Mouse (Mus musculus) MEL (cell line): ENCODE data around the gene Olfr1195. TPM values are rescaled to one million over a fixed set of nuclear protein-coding genes. Genes with fewer than 3 reads are reported as not detected.
"Not testable (repeated sequence)": the region's sequence is repeated elsewhere in the genome, so short reads cannot be mapped to it uniquely, and the experiment has no call there.

Experiments
- DNase-seq: peaks from one replicate; pipeline ENCODE4 v3.0.0; 2011; ENCODE audit warnings: low read depth, low spot score
- H3K27ac ChIP-seq: 2 replicates; pipeline ENCODE4 v1.5.1; 2012; ENCODE audit warnings: low read depth, mild to moderate bottlenecking, control low read depth, low read length, moderate library complexity; ENCODE audit not compliant: control insufficient read depth
- H3K27me3 ChIP-seq, 2 experiments: fragments of 150-350 bp in 1 of 2; sonication (generic) in 1 of 2; 2 replicates each; pipeline ENCODE4 v1.6.1; 2012; ENCODE audit warnings: low read length in 2 of 2, mild to moderate bottlenecking in 2 of 2, improper control_type of control experiment in 1 of 2, moderate library complexity in 1 of 2; ENCODE audit not compliant: insufficient read depth in 2 of 2, control insufficient read depth in 1 of 2
- H3K36me3 ChIP-seq, 2 experiments: 2 replicates each; pipeline ENCODE4 v1.6.1; 2012 to 2014; ENCODE audit warnings: low read length in 2 of 2, improper control_type of control experiment in 1 of 2, inconsistent platforms in 1 of 2, mild to moderate bottlenecking in 1 of 2; ENCODE audit not compliant: insufficient read depth in 2 of 2, control insufficient read depth in 1 of 2
- H3K4me1 ChIP-seq, 2 experiments: fragments of 150-350 bp in 1 of 2; sonication (generic) in 1 of 2; 2 replicates each; pipeline ENCODE4 v1.6.1; 2012; ENCODE audit warnings: low read length in 2 of 2, improper control_type of control experiment in 1 of 2, mild to moderate bottlenecking in 1 of 2; ENCODE audit not compliant: insufficient read depth in 2 of 2, control insufficient read depth in 1 of 2
- H3K4me3 ChIP-seq, 2 experiments: fragments of 150-350 bp in 1 of 2; sonication (generic) in 1 of 2; 2 replicates each; pipeline ENCODE4 v1.5.1; 2012; ENCODE audit warnings: low read depth in 2 of 2, low read length in 2 of 2, mild to moderate bottlenecking in 2 of 2, moderate library complexity in 2 of 2, control low read depth in 1 of 2, improper control_type of control experiment in 1 of 2; ENCODE audit not compliant: control insufficient read depth in 1 of 2, insufficient read depth in 1 of 2
- H3K79me2 ChIP-seq: 2 replicates; pipeline ENCODE4 v1.6.1; 2012; ENCODE audit warnings: mild to moderate bottlenecking, low read length, moderate library complexity; ENCODE audit not compliant: control insufficient read depth, poor library complexity, insufficient read depth
- H3K9ac ChIP-seq: 2 replicates; pipeline ENCODE4 v1.6.1; 2012; ENCODE audit warnings: low read depth, mild to moderate bottlenecking, control low read depth, low read length, moderate library complexity; ENCODE audit not compliant: control insufficient read depth, poor library complexity, severe bottlenecking
- H3K9me3 ChIP-seq: fragments of 150-350 bp; sonication (generic); replicated peaks from 2 replicates; pipeline ENCODE4 v1.6.1; 2012; ENCODE audit warnings: mild to moderate bottlenecking, low read length, improper control_type of control experiment, moderate library complexity; ENCODE audit not compliant: insufficient read depth
- CTCF ChIP-seq, 3 experiments: IDR thresholded peaks in 2 of 3; conservative IDR thresholded peaks in 1 of 3; 2 replicates each; pipeline ENCODE4 v1.5.1; 2011 to 2012; ENCODE audit warnings: low read length in 3 of 3, low read depth in 2 of 3, mild to moderate bottlenecking in 2 of 3, improper control_type of control experiment in 1 of 3, inconsistent platforms in 1 of 3, mixed read lengths in 1 of 3, moderate library complexity in 1 of 3; ENCODE audit not compliant: control insufficient read depth in 1 of 3, insufficient read depth in 1 of 3, poor library complexity in 1 of 3, severe bottlenecking in 1 of 3
- E2F4 ChIP-seq: IDR thresholded peaks from 2 replicates; pipeline ENCODE4 v1.6.1; 2011; ENCODE audit warnings: low read depth, low read length, improper control_type of control experiment, borderline replicate concordance
- GABPA ChIP-seq: IDR thresholded peaks from 2 replicates; pipeline ENCODE4 v1.6.1; 2012; ENCODE audit warnings: low read depth, mild to moderate bottlenecking, inconsistent platforms, low read length, improper control_type of control experiment, moderate library complexity
- HCFC1 ChIP-seq: IDR thresholded peaks from 2 replicates; pipeline ENCODE4 v1.6.1; 2012; ENCODE audit warnings: low read depth, mild to moderate bottlenecking, inconsistent platforms, low read length, improper control_type of control experiment, moderate library complexity
- MAX ChIP-seq: IDR thresholded peaks from 2 replicates; pipeline ENCODE4 v1.6.1; 2011; ENCODE audit warnings: low read length, improper control_type of control experiment
- MAZ ChIP-seq: IDR thresholded peaks from 2 replicates; pipeline ENCODE4 v1.6.1; 2012; ENCODE audit warnings: low read depth, mild to moderate bottlenecking, inconsistent platforms, low read length, improper control_type of control experiment
- MXI1 ChIP-seq: IDR thresholded peaks from 2 replicates; pipeline ENCODE4 v1.6.1; 2011; ENCODE audit warnings: mild to moderate bottlenecking, low read depth, low read length, improper control_type of control experiment
- MYB ChIP-seq: IDR thresholded peaks from 2 replicates; pipeline ENCODE4 v1.6.1; 2011; ENCODE audit warnings: mild to moderate bottlenecking, low read depth, low read length, improper control_type of control experiment
- NELFE ChIP-seq: IDR thresholded peaks from 2 replicates; pipeline ENCODE4 v1.6.1; 2011; ENCODE audit warnings: low read depth, low read length, improper control_type of control experiment
- NRF1 ChIP-seq: IDR thresholded peaks from 2 replicates; pipeline ENCODE4 v1.6.1; 2014; ENCODE audit warnings: low read depth, mild to moderate bottlenecking, inconsistent platforms, low read length, improper control_type of control experiment, moderate library complexity; ENCODE audit not compliant: poor library complexity, insufficient read depth, severe bottlenecking
- SMC3 ChIP-seq: IDR thresholded peaks from 2 replicates; pipeline ENCODE4 v1.6.1; 2011; ENCODE audit warnings: low read depth, low read length, improper control_type of control experiment
- TCF12 ChIP-seq: IDR thresholded peaks from 2 replicates; pipeline ENCODE4 v1.6.1; 2014; ENCODE audit warnings: low read depth, mild to moderate bottlenecking, inconsistent platforms, low read length, improper control_type of control experiment, moderate library complexity
- UBTF ChIP-seq: IDR thresholded peaks from 2 replicates; pipeline ENCODE4 v1.6.1; 2012; ENCODE audit warnings: low read depth, mild to moderate bottlenecking, inconsistent platforms, low read length, improper control_type of control experiment, moderate library complexity, borderline replicate concordance; ENCODE audit not compliant: insufficient read depth
- USF1 ChIP-seq: IDR thresholded peaks from 2 replicates; pipeline ENCODE4 v1.6.1; 2014; ENCODE audit warnings: low read depth, mild to moderate bottlenecking, inconsistent platforms, low read length, improper control_type of control experiment, moderate library complexity
- USF2 ChIP-seq, 2 experiments: IDR thresholded peaks; 2 replicates each; pipeline ENCODE4 v1.6.1; 2011 to 2012; ENCODE audit warnings: improper control_type of control experiment in 2 of 2, low read length in 2 of 2, borderline replicate concordance in 1 of 2, inconsistent platforms in 1 of 2, low read depth in 1 of 2, mild to moderate bottlenecking in 1 of 2; ENCODE audit not compliant: insufficient read depth in 1 of 2
- ZC3H11A ChIP-seq: IDR thresholded peaks from 2 replicates; pipeline ENCODE4 v1.6.1; 2012; ENCODE audit warnings: low read depth, mild to moderate bottlenecking, inconsistent platforms, low read length, improper control_type of control experiment
- ZMIZ1 ChIP-seq: IDR thresholded peaks from 2 replicates; pipeline ENCODE4 v1.6.1; 2012; ENCODE audit warnings: low read depth, mild to moderate bottlenecking, inconsistent platforms, low read length, improper control_type of control experiment, moderate library complexity
- ZNF384 ChIP-seq: IDR thresholded peaks from 2 replicates; pipeline ENCODE4 v1.6.1; 2012; ENCODE audit warnings: low read depth, mild to moderate bottlenecking, inconsistent platforms, low read length, improper control_type of control experiment
- polyA plus RNA-seq, 2 experiments: library from polyadenylated mRNA; stranded (reverse) in 1 of 2; unstranded in 1 of 2; fragments of >175 nt in 1 of 2; fragments of >200 nt in 1 of 2; gene quantifications; 2 replicates each; pipeline versions ENCODE4 v1.2.1 to v1.2.4; 2012; ENCODE audit warnings: low replicate concordance in 2 of 2, low read depth in 1 of 2; ENCODE audit not compliant: insufficient read length in 2 of 2, insufficient read depth in 1 of 2, missing spikeins in 1 of 2
- total RNA-seq: library from RNA; depleted of rRNA; stranded (reverse); fragments of 300-350 nt; gene quantifications from 2 replicates; pipeline ENCODE4 v1.2.3, GENCODE M21; 2012

The Olfr1195 gene
- total and polyA plus RNA-seq, 3 experiments = not detected

DNA sequence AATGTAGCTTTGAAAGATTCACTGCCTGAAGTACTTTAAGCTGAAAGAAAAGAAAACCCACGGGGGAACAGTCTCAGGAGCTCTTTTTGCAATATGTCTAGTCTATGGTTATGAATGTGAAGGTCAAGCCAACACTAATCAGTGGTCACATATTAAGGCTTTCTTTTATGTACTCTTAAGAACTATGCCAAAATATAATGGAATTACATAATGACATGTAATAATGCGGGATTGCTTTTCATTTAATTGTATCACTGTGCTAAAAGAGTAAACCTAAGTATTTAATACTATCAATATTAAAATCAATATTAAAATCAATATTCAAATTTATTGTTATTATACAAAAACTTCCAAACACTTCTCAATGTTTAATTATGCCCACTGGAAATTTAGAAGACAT lies 15.5 kb upstream of the Olfr1195 start, which contains the start of gene Olfr1196:
Gene Olfr1196 (minus strand): TSS at position 101 of the 400 bp plus-strand sequence.
- H3K9ac ChIP-seq = no peak within 1 kb of the TSS
- no peaks in the 10 kb centered on the region for H3K4me1 ChIP-seq
- DNase-seq = no peak
- H3K4me3 ChIP-seq = no peak within 1 kb of the TSS
- H3K27ac ChIP-seq = no peak within 1 kb of the TSS
- no peaks in the 10 kb centered on the region for H3K27me3 ChIP-seq
- no peaks in the 10 kb centered on the region for H3K36me3 ChIP-seq
- H3K9me3 ChIP-seq = no peaks in the 10 kb centered on the region
- no peaks in the 10 kb centered on the region for H3K79me2 ChIP-seq
- no peak for TF ChIP-seq SMC3
- TF ChIP-seq UBTF = no peak
- no peak for TF ChIP-seq NRF1

DNA sequence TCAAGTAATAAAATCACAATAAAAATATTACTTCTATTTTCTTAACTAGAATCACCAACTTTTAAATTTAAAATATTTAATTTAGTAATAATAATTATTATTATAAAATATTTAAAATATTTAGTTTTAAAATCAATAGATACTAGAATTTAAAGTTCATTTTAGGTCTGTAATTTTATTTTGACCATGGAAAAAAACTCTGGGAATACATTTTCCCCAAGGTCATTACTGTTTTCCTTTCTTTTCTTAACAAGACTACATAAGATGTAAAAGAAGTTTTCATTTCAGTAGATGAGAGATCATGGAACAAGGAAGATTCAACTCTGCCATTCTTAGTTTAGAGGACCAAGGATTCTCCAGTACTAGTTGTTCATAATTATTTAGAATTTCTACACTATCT lies 13.7 kb downstream of the Olfr1195 start, which contains the start of gene Olfr1193:
Gene Olfr1193 (plus strand): TSS at position 301 of the 400 bp plus-strand sequence.
- not testable (repeated sequence) for H3K9me3 ChIP-seq

GRCm38 (mm10) chr2:88648209-88648608 lies 40.8 kb downstream of the Olfr1195 start, which contains the start of gene Olfr1192-ps1:
Gene Olfr1192-ps1, plus strand, starts transcription at chr2:88648509.
- DNase-seq = no peak
- no peak within 1 kb of the TSS for H3K4me3 ChIP-seq
- H3K9me3 ChIP-seq = no peaks in the 10 kb centered on the region
- no peak within 1 kb of the TSS for H3K9ac ChIP-seq
- no peaks in the 10 kb centered on the region for H3K79me2 ChIP-seq
- H3K36me3 ChIP-seq = no peaks in the 10 kb centered on the region
- TF ChIP-seq ZMIZ1 = no peak
- no peak for TF ChIP-seq E2F4
- no peak for TF ChIP-seq GABPA
- TF ChIP-seq ZNF384 = no peak
- no peak for TF ChIP-seq MAZ
- TF ChIP-seq NRF1 = no peak
- TF ChIP-seq CTCF (IDR thresholded peaks at IDR 0.05 in 2 of 3, conservative IDR thresholded peaks at IDR 0.05 in 1 of 3; ENCODE audit: control insufficient read depth in 1 of 3, insufficient read depth in 1 of 3, low read depth in 2 of 3, low read length in 3 of 3, poor library complexity in 1 of 3, severe bottlenecking in 1 of 3) = no peak
- TF ChIP-seq MAX = no peak
- TF ChIP-seq USF2 (IDR thresholded peaks at IDR 0.05; ENCODE audit: borderline replicate concordance in 1 of 2, insufficient read depth in 1 of 2, low read depth in 1 of 2, low read length in 2 of 2) = no peak
- no peak for TF ChIP-seq MYB
- TF ChIP-seq ZC3H11A = no peak
- no peak for TF ChIP-seq NELFE
- no peak for TF ChIP-seq USF1
- no peak for TF ChIP-seq HCFC1
- no peak for TF ChIP-seq TCF12
- TF ChIP-seq MXI1 = no peak
- H3K27ac ChIP-seq = no peak within 1 kb of the TSS
- no peaks in the 10 kb centered on the region for H3K4me1 ChIP-seq
- H3K27me3 ChIP-seq = no peaks in the 10 kb centered on the region

More for the DNA sequence above, 13.7 kb downstream of the Olfr1195 start, which contains the start of gene Olfr1193:
- H3K36me3 ChIP-seq, H3K9ac ChIP-seq, H3K4me1 ChIP-seq, DNase-seq, H3K4me3 ChIP-seq, H3K79me2 ChIP-seq, H3K27ac ChIP-seq, H3K27me3 ChIP-seq: not testable (repeated sequence)

GRCm38 (mm10) chr2:88640242-88640641 lies 48.7 kb downstream of the Olfr1195 start, which contains the start of gene Olfr1191-ps1:
Gene Olfr1191-ps1, plus strand, starts transcription at chr2:88640542.
- not testable (repeated sequence) for H3K27ac ChIP-seq, H3K36me3 ChIP-seq, DNase-seq, H3K27me3 ChIP-seq, H3K9ac ChIP-seq, H3K4me1 ChIP-seq, H3K4me3 ChIP-seq, H3K9me3 ChIP-seq, H3K79me2 ChIP-seq
